18 mouse cellular contexts compared by ENCODE assay signal in the genomic region with DNA sequence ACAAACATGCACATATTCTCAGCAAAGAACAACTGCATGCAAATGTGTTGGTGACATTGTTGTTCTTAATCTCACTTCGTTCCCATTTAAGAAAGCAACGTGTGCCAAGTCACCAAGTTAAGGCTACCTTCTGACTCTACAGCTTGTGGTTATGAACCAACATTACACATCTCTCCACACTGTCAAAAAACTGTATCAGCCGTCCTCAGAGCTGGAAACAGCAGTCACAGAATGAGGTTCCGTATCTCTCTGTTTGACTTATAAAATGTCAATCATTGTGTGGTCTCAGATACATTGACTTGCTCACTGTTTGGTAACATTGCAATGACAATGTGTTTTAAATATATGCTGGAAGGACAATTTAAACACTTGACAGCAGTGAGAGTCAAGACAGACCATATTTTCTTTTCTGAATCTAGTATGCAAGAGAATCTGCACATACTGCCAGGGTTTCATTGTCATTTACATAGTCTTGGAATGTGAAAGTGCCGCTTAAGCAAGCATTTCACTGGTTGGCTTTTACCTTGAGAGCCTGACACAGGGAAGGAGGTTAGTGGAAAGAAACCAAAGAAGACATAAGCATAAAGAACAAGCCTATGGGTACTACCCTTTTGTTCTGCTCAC.
"Had no signal": no experiment of that assay in that cellular context is flagged by ENCODE, and none has a peak within 500 bp of the region (broad histone marks: within the 10 kb centered on the region; RNA-seq: fewer than 3 reads in every experiment).

No protein-coding gene starts in this region.

- ATAC-seq: midbrain, embryonic 16.5 days had no signal

- H3K4me2 ChIP-seq: lung, embryonic 14.5 days; midbrain, embryonic 12.5 days; neural tube, embryonic 13.5 days; neural tube, embryonic 15.5 days had no signal

- H3K4me3 ChIP-seq: midbrain, embryonic 10.5 days; midbrain, embryonic 12.5 days; myocyte; neural tube, embryonic 13.5 days; neural tube, embryonic 15.5 days had no signal

- H3K27ac ChIP-seq: midbrain, embryonic 10.5 days; midbrain, embryonic 12.5 days; neural tube, embryonic 13.5 days; neural tube, embryonic 15.5 days had no signal

- H3K9me3 ChIP-seq: midbrain, embryonic 10.5 days; midbrain, embryonic 12.5 days; neural tube, embryonic 13.5 days; neural tube, embryonic 15.5 days had no signal

- H3K9ac ChIP-seq: lung, embryonic 14.5 days; midbrain, embryonic 12.5 days; neural tube, embryonic 13.5 days; neural tube, embryonic 15.5 days had no signal

- H3K36me3 ChIP-seq: midbrain, embryonic 10.5 days; midbrain, embryonic 12.5 days; neural tube, embryonic 13.5 days; neural tube, embryonic 15.5 days had no signal

- DNase-seq: lung, embryonic 14.5 days; lung, postnatal 10 days; lung, postnatal 4 days; midbrain, embryonic 14.5 days; retina, postnatal 1 day; right cerebral cortex, adult 18-20 months; right cerebral cortex, postnatal 25 days; right cerebral cortex, postnatal 4 days; spleen, adult 18-20 months; thymus, adult 18-20 months; thymus, postnatal 14 days; thymus, postnatal 36 days had no signal

- H3K27me3 ChIP-seq: midbrain, embryonic 12.5 days; neural tube, embryonic 13.5 days; neural tube, embryonic 15.5 days had no signal
